Mouse (Mus musculus): ENCODE results near the gene Sept3. TPM values are rescaled to one million over a fixed set of nuclear protein-coding genes. Genes with fewer than 3 reads are reported as not detected.
"Not testable (repeated sequence)": the region's sequence is repeated elsewhere in the genome, so short reads cannot be mapped to it uniquely, and the experiment has no call there.

Sept3 gene
- polyA plus RNA-seq, 1 experiment from 2014 or later, result 321 TPM

DNA sequence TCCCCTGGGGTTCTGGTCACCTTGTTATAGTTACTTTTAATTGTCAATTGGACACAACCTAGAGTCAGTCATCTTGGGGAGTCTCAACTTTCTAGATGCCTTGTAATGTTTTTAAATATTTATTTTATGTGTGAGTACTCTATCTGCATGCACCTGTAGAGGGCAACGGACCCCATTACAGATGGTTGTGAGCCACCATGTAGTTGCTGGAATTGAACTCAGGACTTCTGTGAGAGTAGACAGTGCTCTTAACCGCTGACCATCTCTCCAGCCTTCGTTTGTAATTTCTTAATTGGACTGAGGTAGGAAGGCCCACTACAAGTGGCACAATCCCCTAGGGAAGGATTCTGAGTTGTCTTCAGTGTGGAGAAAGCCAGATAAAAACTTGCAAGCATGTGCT is 31.4 kb upstream of the Sept3 start:
- no peaks in the 10 kb centered on the region for H3K9me3 ChIP-seq (ENCODE audit: control insufficient read depth, low read length)
- 76% methylated on average over 3 of the region's 3 CpGs for WGBS

GRCm38 (mm10) chr15:82243742-82244114 is 31.0 kb upstream of the Sept3 start:
- peak overlapping the region; percentile 75 for H3K4me2 ChIP-seq (ENCODE audit: low read length)
- no peak overlapping the region for H3K27ac ChIP-seq (ENCODE audit: low read depth, low read length)
- H3K9ac ChIP-seq (ENCODE audit: low read depth, low read length), result peak overlapping the region; percentile 65
- WGBS, result 7% methylated on average over 12 of the region's 12 CpGs
- H3K36me3 ChIP-seq (ENCODE audit: control insufficient read depth, insufficient read depth, low read length), result no peaks in the 10 kb centered on the region
- H3K4me1 ChIP-seq (ENCODE audit: control insufficient read depth, insufficient read depth, low read depth, low read length), result peaks cover 7% of the 10 kb centered on the region
- H3K27me3 ChIP-seq (replicated peaks; ENCODE audit: control insufficient read depth, insufficient read depth, low read length), result no peaks in the 10 kb centered on the region
- no peak for ATAC-seq
- peak overlapping the region; percentile 88 for H3K4me3 ChIP-seq (ENCODE audit: low read length)
- H3K9me3 ChIP-seq (ENCODE audit: control insufficient read depth, low read length), result no peaks in the 10 kb centered on the region

More for the DNA sequence above, 31.4 kb upstream of the Sept3 start:
- Histone ChIP-seq H3K4me3 (ENCODE audit: low read length) (peak overlapping the region; percentile 88), H3K9ac (ENCODE audit: low read depth, low read length) (no peak overlapping the region), H3K4me2 (ENCODE audit: low read length) (peak overlapping the region; percentile 75), H3K4me1 (ENCODE audit: control insufficient read depth, insufficient read depth, low read depth, low read length) (peaks cover 7% of the 10 kb centered on the region), H3K36me3 (ENCODE audit: control insufficient read depth, insufficient read depth, low read length) (no peaks in the 10 kb centered on the region), H3K27ac (ENCODE audit: low read depth, low read length) (no peak overlapping the region), H3K27me3 (replicated peaks; ENCODE audit: control insufficient read depth, insufficient read depth, low read length) (no peaks in the 10 kb centered on the region)
- no peak for ATAC-seq

DNA sequence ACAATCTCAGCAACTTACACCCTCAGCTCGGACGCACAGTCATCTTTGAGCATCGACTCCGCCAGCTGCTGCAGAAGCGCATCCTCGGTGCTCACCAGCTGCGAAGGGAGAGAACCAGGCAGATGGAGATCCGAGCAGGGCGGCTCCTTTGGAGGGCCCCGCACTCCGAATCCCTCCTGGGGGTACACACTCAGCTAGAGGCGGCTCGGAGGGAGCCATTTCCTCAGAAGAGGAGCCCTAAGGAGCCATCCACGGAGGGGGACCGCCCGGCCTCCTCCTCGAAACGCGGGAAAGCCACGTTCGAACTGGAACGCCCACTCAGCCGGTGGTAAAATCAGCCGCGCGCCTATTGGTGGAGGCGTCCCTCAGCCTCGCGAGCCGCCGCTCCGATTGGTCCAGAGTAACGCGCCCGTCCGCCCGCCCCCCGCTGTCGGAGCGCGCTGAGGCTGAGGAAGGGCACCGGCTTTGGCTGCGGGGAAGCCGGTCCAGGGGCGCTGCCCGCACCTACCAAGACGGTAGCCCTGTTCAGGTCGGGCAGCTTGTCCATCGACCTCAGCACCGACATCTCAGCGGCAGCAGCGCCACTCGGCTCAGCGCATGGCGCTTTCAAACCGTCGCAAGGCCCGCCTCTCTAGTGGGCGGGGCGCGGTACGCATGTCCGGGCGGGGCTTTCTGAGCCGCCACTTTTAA is 30.4 kb upstream of the Sept3 start, which contains the start of gene Cenpm:
Gene Cenpm (minus strand): TSS at position 634 of the 690 bp plus-strand sequence.
- Histone ChIP-seq H3K4me3 (ENCODE audit: low read length) (peak within 1 kb of the TSS; percentile 88), H3K27ac (ENCODE audit: low read depth, low read length) (peak within 1 kb of the TSS; percentile 78; the same call in 1 of the 2 replicates), H3K4me2 (ENCODE audit: low read length) (peak within 1 kb of the TSS; percentile 75), H3K9ac (ENCODE audit: low read depth, low read length) (peak within 1 kb of the TSS; percentile 65), H3K36me3 (ENCODE audit: control insufficient read depth, insufficient read depth, low read length) (no peaks in the 10 kb centered on the region), H3K9me3 (ENCODE audit: control insufficient read depth, low read length) (no peaks in the 10 kb centered on the region), H3K27me3 (replicated peaks; ENCODE audit: control insufficient read depth, insufficient read depth, low read length) (no peaks in the 10 kb centered on the region), H3K4me1 (ENCODE audit: control insufficient read depth, insufficient read depth, low read depth, low read length) (peaks cover 7% of the 10 kb centered on the region)
- under 1% methylated on average over 62 of the region's 65 CpGs for WGBS
- ATAC-seq, result peak; percentile 99

GRCm38 (mm10) chr15:82244805-82245161 is 29.9 kb upstream of the Sept3 start:
- ATAC-seq; H3K36me3 ChIP-seq (ENCODE audit: control insufficient read depth, insufficient read depth, low read length); H3K4me1 ChIP-seq (ENCODE audit: control insufficient read depth, insufficient read depth, low read depth, low read length); H3K9me3 ChIP-seq (ENCODE audit: control insufficient read depth, low read length); H3K27ac ChIP-seq (ENCODE audit: low read depth, low read length); H3K27me3 ChIP-seq (replicated peaks; ENCODE audit: control insufficient read depth, insufficient read depth, low read length): not testable (repeated sequence)
- H3K4me2 ChIP-seq (ENCODE audit: low read length), result peak overlapping the region; percentile 75
- H3K9ac ChIP-seq (ENCODE audit: low read depth, low read length), result peak overlapping the region; percentile 65
- WGBS, result 23% methylated on average over 9 of the region's 9 CpGs
- peak overlapping the region; percentile 88 for H3K4me3 ChIP-seq (ENCODE audit: low read length)

GRCm38 (mm10) chr15:82247131-82247776 is 27.4 kb upstream of the Sept3 start:
- ATAC-seq, result no peak
- 75% methylated on average over 3 of the region's 3 CpGs for WGBS
- Histone ChIP-seq H3K9me3 (ENCODE audit: control insufficient read depth, low read length) (no peaks in the 10 kb centered on the region), H3K36me3 (ENCODE audit: control insufficient read depth, insufficient read depth, low read length) (no peaks in the 10 kb centered on the region), H3K4me2 (ENCODE audit: low read length) (no peak overlapping the region), H3K27me3 (replicated peaks; ENCODE audit: control insufficient read depth, insufficient read depth, low read length) (no peaks in the 10 kb centered on the region), H3K9ac (ENCODE audit: low read depth, low read length) (no peak overlapping the region), H3K4me3 (ENCODE audit: low read length) (no peak overlapping the region), H3K27ac (ENCODE audit: low read depth, low read length) (no peak overlapping the region), H3K4me1 (ENCODE audit: control insufficient read depth, insufficient read depth, low read depth, low read length) (peaks cover 7% of the 10 kb centered on the region)

DNA sequence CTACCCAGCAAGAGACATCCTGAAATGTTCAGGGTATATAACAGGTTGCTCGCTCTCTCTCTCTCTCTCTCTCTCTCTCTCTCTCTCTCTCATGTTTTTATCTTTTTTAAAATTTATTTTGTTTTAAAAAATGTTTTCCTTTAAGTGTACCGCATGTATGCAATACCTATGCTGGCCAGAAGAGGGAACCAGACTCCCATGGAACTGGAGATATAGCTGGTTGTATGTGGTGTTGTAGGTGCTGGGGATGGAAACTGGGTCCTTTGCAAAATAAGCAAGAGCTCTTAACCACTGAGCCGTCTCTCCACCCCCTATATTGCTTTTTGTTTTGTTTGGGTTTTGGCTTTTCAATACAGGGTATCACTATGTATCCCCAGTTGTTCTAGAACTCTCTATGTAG is 23.1 kb upstream of the Sept3 start:
- Histone ChIP-seq H3K27ac (ENCODE audit: low read depth, low read length) (no peak overlapping the region), H3K4me2 (ENCODE audit: low read length) (no peak overlapping the region), H3K4me1 (ENCODE audit: control insufficient read depth, insufficient read depth, low read depth, low read length) (peaks cover 11% of the 10 kb centered on the region), H3K9ac (ENCODE audit: low read depth, low read length) (no peak overlapping the region), H3K4me3 (ENCODE audit: low read length) (no peak overlapping the region), H3K36me3 (ENCODE audit: control insufficient read depth, insufficient read depth, low read length) (no peaks in the 10 kb centered on the region), H3K9me3 (ENCODE audit: control insufficient read depth, low read length) (no peaks in the 10 kb centered on the region), H3K27me3 (replicated peaks; ENCODE audit: control insufficient read depth, insufficient read depth, low read length) (no peaks in the 10 kb centered on the region)
- WGBS, result 97% methylated on average over 3 of the region's 3 CpGs
- ATAC-seq, result no peak

GRCm38 (mm10) chr15:82252097-82252496 is 22.6 kb upstream of the Sept3 start, which contains the start of gene 1500009C09Rik:
Gene 1500009C09Rik (plus strand): TSS chr15:82252397.
- ATAC-seq, result no peak
- Histone ChIP-seq H3K27me3 (replicated peaks; ENCODE audit: control insufficient read depth, insufficient read depth, low read length) (no peaks in the 10 kb centered on the region), H3K36me3 (ENCODE audit: control insufficient read depth, insufficient read depth, low read length) (no peaks in the 10 kb centered on the region), H3K4me2 (ENCODE audit: low read length) (no peak within 1 kb of the TSS), H3K9ac (ENCODE audit: low read depth, low read length) (no peak within 1 kb of the TSS), H3K4me1 (ENCODE audit: control insufficient read depth, insufficient read depth, low read depth, low read length) (peaks cover 16% of the 10 kb centered on the region), H3K27ac (ENCODE audit: low read depth, low read length) (no peak within 1 kb of the TSS), H3K9me3 (ENCODE audit: control insufficient read depth, low read length) (no peaks in the 10 kb centered on the region), H3K4me3 (ENCODE audit: low read length) (no peak within 1 kb of the TSS)
- 91% methylated on average over 6 of the region's 6 CpGs for WGBS

GRCm38 (mm10) chr15:82255248-82255647 is 19.4 kb upstream of the Sept3 start:
- no peak for ATAC-seq
- 39% methylated on average over 4 of the region's 4 CpGs for WGBS
- H3K27me3 ChIP-seq (replicated peaks; ENCODE audit: control insufficient read depth, insufficient read depth, low read length), result no peaks in the 10 kb centered on the region

GRCm38 (mm10) chr15:82255944-82256383 is 18.7 kb upstream of the Sept3 start:
- peak; percentile 95 for ATAC-seq
- H3K4me2 ChIP-seq (ENCODE audit: low read length), result peak overlapping the region; percentile 59
- WGBS, result 7% methylated on average over 10 of the region's 10 CpGs
- H3K27me3 ChIP-seq (replicated peaks; ENCODE audit: control insufficient read depth, insufficient read depth, low read length), result no peaks in the 10 kb centered on the region
- peak overlapping the region; percentile 58 for H3K4me3 ChIP-seq (ENCODE audit: low read length)
- peak overlapping the region; percentile 74 for H3K9ac ChIP-seq (ENCODE audit: low read depth, low read length)
- H3K36me3 ChIP-seq (ENCODE audit: control insufficient read depth, insufficient read depth, low read length), result no peaks in the 10 kb centered on the region
- peak overlapping the region; percentile 90 for H3K27ac ChIP-seq (ENCODE audit: low read depth, low read length)
- H3K4me1 ChIP-seq (ENCODE audit: control insufficient read depth, insufficient read depth, low read depth, low read length), result peaks cover 22% of the 10 kb centered on the region
- no peaks in the 10 kb centered on the region for H3K9me3 ChIP-seq (ENCODE audit: control insufficient read depth, low read length)

More at GRCm38 (mm10) chr15:82255248-82255647, 19.4 kb upstream of the Sept3 start:
- no peak overlapping the region; the same call in 1 of the 2 replicates for H3K4me3 ChIP-seq (ENCODE audit: low read length)
- peaks cover 22% of the 10 kb centered on the region for H3K4me1 ChIP-seq (ENCODE audit: control insufficient read depth, insufficient read depth, low read depth, low read length)
- no peaks in the 10 kb centered on the region for H3K36me3 ChIP-seq (ENCODE audit: control insufficient read depth, insufficient read depth, low read length)
- peak overlapping the region; percentile 74; the same call in 1 of the 2 replicates for H3K9ac ChIP-seq (ENCODE audit: low read depth, low read length)
- peak overlapping the region; percentile 90 for H3K27ac ChIP-seq (ENCODE audit: low read depth, low read length)
- H3K9me3 ChIP-seq (ENCODE audit: control insufficient read depth, low read length), result no peaks in the 10 kb centered on the region
- peak overlapping the region; percentile 59 for H3K4me2 ChIP-seq (ENCODE audit: low read length)

All from hindbrain, embryonic 16.5 days (tissue).